Mouse (Mus musculus): Measurements from ENCODE around the gene Enho.

DNA sequence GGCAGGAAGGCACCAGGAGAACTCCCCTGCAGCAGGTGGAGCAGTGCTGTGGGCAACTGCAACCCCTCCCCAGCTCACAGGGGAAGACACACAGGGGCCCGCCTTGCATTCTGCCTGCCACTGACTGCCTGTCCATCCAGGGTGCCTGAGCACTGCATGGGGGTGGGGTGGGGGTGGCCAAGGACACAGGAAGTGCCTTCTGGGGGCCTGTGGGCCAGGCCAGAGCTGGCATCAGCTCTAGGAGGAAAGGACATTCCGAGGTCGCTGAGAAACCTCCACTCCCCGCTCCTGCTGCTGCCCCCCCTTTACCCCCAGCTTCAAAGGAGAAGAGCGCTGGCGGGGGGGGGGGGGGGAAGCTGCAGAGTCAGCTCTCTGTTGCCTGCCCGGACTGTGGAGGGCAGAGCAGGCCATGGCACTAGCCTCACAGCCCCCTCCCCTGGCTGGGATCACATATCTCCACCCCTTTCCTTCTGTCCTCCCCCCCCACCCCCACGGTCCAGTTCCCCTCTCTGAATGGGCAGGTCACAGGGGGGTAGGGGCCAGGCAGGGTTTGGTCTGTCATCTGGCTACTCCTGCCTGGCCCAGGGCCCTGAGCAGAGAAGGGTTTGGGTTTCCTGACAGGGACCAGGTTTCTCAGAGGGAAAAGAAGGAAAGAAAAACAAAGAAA is 25.0 kb upstream of the Enho start:
- TF ChIP-seq CTCF (IDR thresholded peaks at IDR 0.05; ENCODE audit: borderline replicate concordance, insufficient read depth, low read length) (no peak), POLR2A (IDR thresholded peaks at IDR 0.05; ENCODE audit: low read depth, low read length) (no peak)
